8 mouse cellular contexts compared by ENCODE assay signal in the genomic region with DNA sequence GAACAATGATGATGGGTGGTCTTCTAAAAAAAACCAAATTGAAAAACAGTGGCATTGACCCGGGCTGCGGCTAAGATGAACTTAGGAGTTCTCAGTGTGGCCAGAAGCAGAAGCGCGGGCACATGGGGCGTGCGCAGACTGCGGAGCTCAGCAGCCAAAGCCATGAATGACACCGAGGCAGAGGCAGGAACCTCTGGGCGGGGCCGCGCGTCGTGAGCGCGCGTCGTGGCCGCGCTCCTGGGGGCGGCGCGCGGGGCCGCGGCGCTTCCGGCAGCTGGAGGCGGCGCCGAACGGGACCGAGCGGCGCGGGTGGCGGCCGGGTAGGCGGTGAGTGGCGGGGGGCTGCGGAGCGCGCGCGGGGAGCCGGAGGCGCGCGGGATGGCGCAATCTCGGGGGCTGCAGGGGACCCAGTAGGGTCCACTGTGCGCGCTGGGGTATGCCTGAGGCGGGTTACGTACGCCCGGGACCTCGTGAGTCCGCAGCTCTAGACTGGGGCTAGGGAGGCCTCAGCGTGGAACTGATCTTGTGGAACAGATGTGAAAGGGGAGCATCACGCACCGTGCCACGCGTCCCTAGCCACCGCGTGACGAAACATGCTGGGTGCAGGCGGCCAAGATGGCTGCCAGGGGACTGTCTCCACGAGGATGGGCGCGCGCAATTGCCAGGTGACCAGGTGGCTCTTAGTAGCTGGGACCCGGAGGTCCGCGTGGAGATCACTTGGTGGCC. TPM values are rescaled to one million over a fixed set of nuclear protein-coding genes. Genes with fewer than 3 reads are reported as not detected.
DNase-seq lines count a peak whose midpoint lies in the region; ATAC-seq and TF ChIP-seq lines count a peak whose summit lies in the region.

Sfxn1 (plus strand) TSS at position 264 of the 726 bp plus-strand sequence.

- peak within 1 kb of the TSS; percentile 72 for H3K4me3 ChIP-seq in embryonic facial prominence, embryonic 13.5 days
- H3K4me3 ChIP-seq in heart, adult 2 months: peak within 1 kb of the TSS; percentile 90
- H3K4me3 ChIP-seq in limb, embryonic 12.5 days (replicated peaks): peak within 1 kb of the TSS; percentile 67
- H3K4me3 ChIP-seq in midbrain, embryonic 14.5 days (replicated peaks; ENCODE audit: low read depth, low read length): peak within 1 kb of the TSS; percentile 70
- H3K4me3 ChIP-seq in spleen, adult 2 months (ENCODE audit: extremely low read depth, insufficient read depth, insufficient read length): peak within 1 kb of the TSS; percentile 67

- no peaks in the 10 kb centered on the region for H3K36me3 ChIP-seq in embryonic facial prominence, embryonic 13.5 days
- no peaks in the 10 kb centered on the region for H3K36me3 ChIP-seq in heart, adult 2 months (ENCODE audit: control insufficient read depth, insufficient read depth, low read length)
- no peaks in the 10 kb centered on the region for H3K36me3 ChIP-seq in limb, embryonic 12.5 days
- H3K36me3 ChIP-seq in midbrain, embryonic 14.5 days (ENCODE audit: control insufficient read depth, insufficient read depth, low read length): no peaks in the 10 kb centered on the region
- H3K36me3 ChIP-seq in spleen, adult 2 months (ENCODE audit: control insufficient read depth, insufficient read depth, low read length): no peaks in the 10 kb centered on the region

- no peaks in the 10 kb centered on the region for H3K79me2 ChIP-seq in heart, adult 2 months (replicated peaks; ENCODE audit: control insufficient read depth, insufficient read depth, low read length)

- peak within 1 kb of the TSS; percentile 57; the same call in 1 of the 2 replicates for H3K27ac ChIP-seq in embryonic facial prominence, embryonic 13.5 days
- H3K27ac ChIP-seq in heart, adult 2 months: peak within 1 kb of the TSS; percentile 88
- H3K27ac ChIP-seq in limb, embryonic 12.5 days: 0 out of 2 replicates have a peak within 1 kb of the TSS, but pooled peaks have one; percentile 25
- peak within 1 kb of the TSS; percentile 84 for H3K27ac ChIP-seq in midbrain, embryonic 14.5 days (replicated peaks; ENCODE audit: low read depth, low read length)
- peak within 1 kb of the TSS; percentile 27 for H3K27ac ChIP-seq in spleen, adult 2 months (ENCODE audit: insufficient read depth, low read length)

- intact Hi-C loops in heart, adult 2 months (cut with DNase I): no loop called here

- TF ChIP-seq POLR2A in heart, adult 2 months (IDR thresholded peaks at IDR 0.05; ENCODE audit: insufficient read depth, low read depth, low read length): no peak
- TF ChIP-seq POLR2A in spleen, adult 2 months (IDR thresholded peaks at IDR 0.05; ENCODE audit: low read depth, low read length): no peak

- H3K9ac ChIP-seq in embryonic facial prominence, embryonic 13.5 days: peak within 1 kb of the TSS; percentile 86
- peak within 1 kb of the TSS; percentile 87 for H3K9ac ChIP-seq in heart, adult 2 months (ENCODE audit: low read depth, low read length)
- H3K9ac ChIP-seq in limb, embryonic 12.5 days (replicated peaks): peak within 1 kb of the TSS; percentile 83
- peak within 1 kb of the TSS; percentile 88 for H3K9ac ChIP-seq in midbrain, embryonic 14.5 days (replicated peaks; ENCODE audit: low read length)

- DNase-seq in 3T3-L1 (ENCODE audit: low read depth, low spot score): peak; percentile 62
- peak; percentile 79 for DNase-seq in adrenal gland, postnatal 25 days
- peak; percentile 87 to 90 for DNase-seq in heart, adult 2 months
- peak; percentile 73 to 78 for DNase-seq in kidney, adult 8-10 months
- peak; percentile 89 for DNase-seq in midbrain, embryonic 14.5 days
- DNase-seq in spleen, adult 2 months (ENCODE audit: low read depth in 1 of 2, low spot score in 2 of 2): peak; percentile 45 to 68

- no peaks in the 10 kb centered on the region for H3K27me3 ChIP-seq in embryonic facial prominence, embryonic 13.5 days
- H3K27me3 ChIP-seq in heart, adult 2 months (ENCODE audit: control insufficient read depth, insufficient read depth, low read length): no peaks in the 10 kb centered on the region
- H3K27me3 ChIP-seq in limb, embryonic 12.5 days: peaks cover 11% of the 10 kb centered on the region; the same call in 1 of the 2 replicates
- H3K27me3 ChIP-seq in midbrain, embryonic 14.5 days (ENCODE audit: control insufficient read depth, insufficient read depth, low read length): no peaks in the 10 kb centered on the region
- H3K27me3 ChIP-seq in spleen, adult 2 months (ENCODE audit: control insufficient read depth, insufficient read depth, low read length): no peaks in the 10 kb centered on the region

- WGBS in embryonic facial prominence, embryonic 13.5 days: under 1% methylated on average over 74 of the region's 74 CpGs
- WGBS in heart, adult 2 months: 1% methylated on average over 70 of the region's 74 CpGs
- WGBS in limb, embryonic 12.5 days: under 1% methylated on average over 74 of the region's 74 CpGs
- WGBS in midbrain, embryonic 14.5 days: under 1% methylated on average over 68 of the region's 74 CpGs
- WGBS in spleen, adult 2 months: under 1% methylated on average over 67 of the region's 74 CpGs

- no peaks in the 10 kb centered on the region for H3K9me3 ChIP-seq in embryonic facial prominence, embryonic 13.5 days
- no peaks in the 10 kb centered on the region for H3K9me3 ChIP-seq in limb, embryonic 12.5 days
- H3K9me3 ChIP-seq in midbrain, embryonic 14.5 days (ENCODE audit: control insufficient read depth, low read length): no peaks in the 10 kb centered on the region

- no peak for TF ChIP-seq EP300 in heart, adult 2 months (IDR thresholded peaks at IDR 0.05; ENCODE audit: insufficient read depth, low read depth, low read length)

- H3K4me2 ChIP-seq in embryonic facial prominence, embryonic 13.5 days: peak within 1 kb of the TSS; percentile 77
- peak within 1 kb of the TSS; percentile 69 for H3K4me2 ChIP-seq in limb, embryonic 12.5 days
- peak within 1 kb of the TSS; percentile 65 for H3K4me2 ChIP-seq in midbrain, embryonic 14.5 days (ENCODE audit: low read length)

- H3K4me1 ChIP-seq in embryonic facial prominence, embryonic 13.5 days: peaks cover 15% of the 10 kb centered on the region; the same call in 1 of the 2 replicates
- peaks cover 4% of the 10 kb centered on the region for H3K4me1 ChIP-seq in heart, adult 2 months (ENCODE audit: control insufficient read depth, insufficient read depth, low read length)
- H3K4me1 ChIP-seq in limb, embryonic 12.5 days (replicated peaks): peaks cover 11% of the 10 kb centered on the region; the same call in 1 of the 2 replicates
- H3K4me1 ChIP-seq in midbrain, embryonic 14.5 days (ENCODE audit: control insufficient read depth, insufficient read depth, low read length): peaks cover 8% of the 10 kb centered on the region
- peaks cover 3% of the 10 kb centered on the region; the same call in 1 of the 2 replicates for H3K4me1 ChIP-seq in spleen, adult 2 months (ENCODE audit: control insufficient read depth, insufficient read depth, insufficient read length)

- peak; percentile 56 for ATAC-seq in embryonic facial prominence, embryonic 13.5 days (ENCODE audit: insufficient number of reproducible peaks, insufficient read depth, low FRiP score, low TSS enrichment, low read depth)
- peak; percentile 80 for ATAC-seq in limb, embryonic 12.5 days (ENCODE audit: insufficient number of reproducible peaks, insufficient read depth, low FRiP score, low TSS enrichment, low read depth)
- ATAC-seq in midbrain, embryonic 14.5 days (ENCODE audit: low FRiP score, low TSS enrichment): peak; percentile 86

- TF ChIP-seq CTCF in heart, adult 2 months (IDR thresholded peaks at IDR 0.05): no peak
- TF ChIP-seq CTCF in spleen, adult 2 months (IDR thresholded peaks at IDR 0.05; ENCODE audit: extremely low read depth, insufficient read depth, insufficient read length, insufficient replicate concordance): no peak

RNA-seq across cellular contexts. Expression of gene Sfxn1, which starts in this region (rescaled TPM):
- total RNA-seq in adrenal gland, postnatal 25 days (2021): 58.9 and 62.7 TPM in 2 replicates
- 52.1 and 61.6 TPM in 2 replicates for polyA plus RNA-seq in embryonic facial prominence, embryonic 13.5 days (2015; fragmentation: Nextera tagmentation; extraction: Ambion mirVana)
- 1 to 10 TPM; 8.1 to 8.5 TPM for total RNA-seq in heart, adult 2 months (2021)
- 6.8 and 7.9 TPM in 2 replicates for polyA plus RNA-seq in heart, adult 2 months (2012; rRNA removed)
- 57.0 and 57.6 TPM in 2 replicates for polyA plus RNA-seq in limb, embryonic 12.5 days (2016; fragmentation: Nextera tagmentation; extraction: Ambion mirVana)
- 107 and 115 TPM in 2 replicates for polyA plus RNA-seq in midbrain, embryonic 14.5 days (2014; fragmentation: Nextera tagmentation; extraction: Ambion mirVana)
- polyA plus RNA-seq in spleen, adult 2 months (2012; rRNA removed): 8.7 and 8.9 TPM in 2 replicates

Comparison
In these comparisons a context has a peak if more than half of its experiments do, and no peak if none do; other contexts are left out.
1. Peak in every context shown above with its lines: DNase-seq, ATAC-seq, H3K4me3 ChIP-seq and H3K27ac ChIP-seq.
2. H3K27ac ChIP-seq: peak in every context shown above with its lines; median percentile 88 in heart, adult 2 months; 84 in midbrain, embryonic 14.5 days; 57 in embryonic facial prominence, embryonic 13.5 days; 27 in spleen, adult 2 months; 25 in limb, embryonic 12.5 days.